Mouse (Mus musculus) liver, adult 2 months (tissue): ENCODE results near the gene Nfkb1.

ENCODE experiments used
- CTCF ChIP-seq: fragments of 200-500 bp; IDR thresholded peaks from 2 replicates; pipeline ENCODE4 v1.5.1; 2011; ENCODE audit warnings: low read depth, low read length, control low read depth
- POLR2A ChIP-seq: fragments of 200-500 bp; IDR thresholded peaks from 2 replicates; pipeline ENCODE4 v1.6.1; 2011; ENCODE audit warnings: low read length, control low read depth; ENCODE audit not compliant: insufficient read depth; ENCODE audit errors: extremely low read depth

DNA sequence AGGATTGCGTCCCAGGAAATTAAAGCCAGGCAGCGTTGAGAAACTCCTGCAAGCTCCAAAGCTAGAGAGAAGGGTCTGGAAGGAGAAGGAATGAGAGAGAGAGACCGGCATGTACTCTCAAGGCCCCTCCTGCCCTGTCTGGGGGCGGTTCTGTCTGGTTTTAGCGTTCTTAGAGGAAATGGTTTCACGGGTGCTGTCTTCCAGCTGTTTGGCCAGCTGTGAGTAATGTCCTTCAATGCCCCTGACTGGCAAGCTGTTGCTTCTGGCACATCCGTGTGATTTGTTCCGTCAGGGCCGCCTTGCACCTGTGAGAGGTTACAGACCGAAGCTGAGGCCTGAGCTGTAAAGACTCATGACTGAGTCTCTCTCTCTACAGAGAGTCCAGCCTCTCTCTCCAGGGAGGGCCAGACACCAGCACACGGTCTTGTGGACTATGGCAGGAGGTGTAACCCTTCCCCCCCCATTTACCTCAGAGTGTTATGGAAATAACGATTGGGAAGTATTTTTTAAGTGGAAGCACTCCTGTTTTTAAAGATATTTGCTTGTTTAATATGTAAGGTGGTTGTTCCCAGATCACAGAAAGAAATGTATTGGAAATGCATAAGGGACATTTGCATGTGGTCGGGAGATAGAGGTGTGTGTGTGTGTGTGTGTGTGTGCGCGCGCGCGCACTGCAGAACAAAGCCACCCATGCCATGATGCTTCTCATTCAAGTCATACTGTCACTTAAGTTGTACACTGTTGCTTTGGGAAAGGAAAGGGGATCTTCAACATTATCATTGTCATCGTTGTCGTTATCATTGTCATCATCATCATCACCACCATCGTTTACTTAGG is 110.7 kb downstream of the Nfkb1 start:
- TF ChIP-seq CTCF (no peak), POLR2A (no peak)
